22 mouse cellular contexts compared by ENCODE assay signal in the genomic region with DNA sequence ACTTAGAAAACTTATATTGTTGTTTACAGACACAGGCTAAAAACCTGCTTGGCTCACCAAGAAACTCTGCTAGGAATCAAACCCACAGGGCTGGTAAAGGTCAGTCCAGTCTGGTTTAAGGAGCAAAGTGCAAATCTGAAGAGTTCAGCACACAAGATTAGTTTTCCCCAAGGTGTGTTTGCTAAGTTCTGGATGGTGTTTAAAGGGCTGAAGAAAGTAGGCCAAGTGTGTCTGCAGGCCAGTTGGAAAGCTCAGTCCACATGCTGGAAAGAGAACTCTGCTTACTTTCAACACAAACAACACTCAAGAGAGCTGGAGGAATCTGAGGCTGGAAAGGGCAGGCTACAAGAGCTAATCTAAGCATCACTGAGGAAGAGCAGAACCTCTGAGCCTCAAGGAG. TPM values are rescaled to one million over a fixed set of nuclear protein-coding genes. Genes with fewer than 3 reads are reported as not detected.
A peak's percentile ranks its signal among the peaks of the same experiment; 100 is the strongest.
DNase-seq lines count a peak whose midpoint lies in the region; ATAC-seq and TF ChIP-seq lines count a peak whose summit lies in the region.
"Had no signal": no experiment of that assay in that cellular context is flagged by ENCODE, and none has a peak within 500 bp of the region (broad histone marks: within the 10 kb centered on the region; RNA-seq: fewer than 3 reads in every experiment).

No protein-coding gene starts in this region.

- no peak overlapping the region for H3K4me3 ChIP-seq in kidney, adult 2 months (ENCODE audit: insufficient read depth, low read depth, low read length)
- H3K4me3 ChIP-seq in brown adipose tissue, adult 24 weeks (ENCODE audit: insufficient read depth, low read depth, low read length), result no peak overlapping the region
- no peak overlapping the region for H3K4me3 ChIP-seq in stomach, embryonic 16.5 days (replicated peaks; ENCODE audit: low read length)
- no peak overlapping the region for H3K4me3 ChIP-seq in cerebellum, adult 2 months (replicated peaks; ENCODE audit: insufficient read depth, low read depth, low read length)
- H3K4me3 ChIP-seq: intestine, embryonic 15.5 days; layer of hippocampus, adult 2 months; limb, embryonic 12.5 days; liver, embryonic 13.5 days; lung, embryonic 15.5 days; megakaryocyte, embryonic 14.5 days; midbrain, embryonic 13.5 days had no signal

- H3K9me3 ChIP-seq in stomach, embryonic 16.5 days (replicated peaks; ENCODE audit: control insufficient read depth, low read length), result no peaks in the 10 kb centered on the region
- H3K9me3 ChIP-seq: intestine, embryonic 15.5 days; limb, embryonic 12.5 days; liver, embryonic 13.5 days; lung, embryonic 15.5 days; midbrain, embryonic 13.5 days had no signal

- no peak overlapping the region for H3K4me2 ChIP-seq in stomach, embryonic 16.5 days (ENCODE audit: low read depth, low read length)
- H3K4me2 ChIP-seq: heart, embryonic 11.5 days; intestine, embryonic 15.5 days; limb, embryonic 12.5 days; liver, embryonic 13.5 days; lung, embryonic 15.5 days; midbrain, embryonic 13.5 days had no signal

- H3K27me3 ChIP-seq in kidney, adult 2 months (replicated peaks; ENCODE audit: control insufficient read depth, insufficient read depth, low read length), result no peaks in the 10 kb centered on the region
- no peaks in the 10 kb centered on the region for H3K27me3 ChIP-seq in stomach, embryonic 16.5 days (ENCODE audit: control insufficient read depth, insufficient read depth, low read length)
- no peaks in the 10 kb centered on the region for H3K27me3 ChIP-seq in cerebellum, adult 2 months (ENCODE audit: control insufficient read depth, insufficient read depth, low read length)
- H3K27me3 ChIP-seq: intestine, embryonic 15.5 days; limb, embryonic 12.5 days; liver, embryonic 13.5 days; lung, embryonic 15.5 days; megakaryocyte, embryonic 14.5 days; midbrain, embryonic 13.5 days had no signal

- H3K27ac ChIP-seq in kidney, adult 2 months (ENCODE audit: insufficient read depth, low read depth, low read length), result no peak overlapping the region
- H3K27ac ChIP-seq in brown adipose tissue, adult 24 weeks (replicated peaks; ENCODE audit: low read depth, low read length), result 0 out of 2 replicates have a peak overlapping the region, but pooled peaks have one; percentile 8
- no peak overlapping the region for H3K27ac ChIP-seq in stomach, embryonic 16.5 days (ENCODE audit: low read length)
- no peak overlapping the region for H3K27ac ChIP-seq in cerebellum, adult 2 months (ENCODE audit: insufficient read depth, low read length)
- H3K27ac ChIP-seq: intestine, embryonic 15.5 days; kidney, postnatal 0 days; layer of hippocampus, adult 2 months; limb, embryonic 12.5 days; liver, embryonic 13.5 days; lung, embryonic 15.5 days; midbrain, embryonic 13.5 days had no signal

- no peaks in the 10 kb centered on the region for H3K36me3 ChIP-seq in kidney, adult 2 months (ENCODE audit: control insufficient read depth, insufficient read depth, low read length)
- no peaks in the 10 kb centered on the region for H3K36me3 ChIP-seq in stomach, embryonic 16.5 days (ENCODE audit: control insufficient read depth, insufficient read depth, low read length)
- H3K36me3 ChIP-seq: intestine, embryonic 15.5 days had no signal

- DNase-seq in kidney, adult 2 months, result peak; percentile 48
- DNase-seq in kidney, postnatal 10 days, result no peak
- DNase-seq in adipocyte (ENCODE audit: low spot score), result peak; percentile 47
- DNase-seq in right cerebral cortex, postnatal 25 days, result no peak
- no peak for DNase-seq in cerebellum, adult 2 months
- DNase-seq: adrenal gland, adult 8-10 months; cerebellum, adult 11 months; cerebellum, postnatal 10 days; forebrain, postnatal 0 days; layer of hippocampus, postnatal 36 days; liver, embryonic 13.5 days had no signal

- no peak overlapping the region for H3K9ac ChIP-seq in stomach, embryonic 16.5 days (ENCODE audit: low read length)
- H3K9ac ChIP-seq: forebrain, postnatal 0 days; intestine, embryonic 15.5 days; limb, embryonic 12.5 days; liver, embryonic 13.5 days; lung, embryonic 15.5 days; midbrain, embryonic 13.5 days had no signal

- ATAC-seq in stomach, embryonic 16.5 days (ENCODE audit: insufficient read depth, low FRiP score), result peak; percentile 31; the same call in 1 of the 2 replicates
- ATAC-seq: forebrain, postnatal 0 days; hindbrain, embryonic 16.5 days; intestine, embryonic 15.5 days; midbrain, embryonic 13.5 days had no signal

- no peak for TF ChIP-seq CTCF in kidney, adult 2 months (conservative IDR thresholded peaks at IDR 0.05; ENCODE audit: insufficient read depth, insufficient read length, low read depth, low read length)
- no peak for TF ChIP-seq CTCF in cerebellum, adult 2 months (IDR thresholded peaks at IDR 0.05; ENCODE audit: borderline replicate concordance, insufficient read depth, low read depth, low read length)

- no peak for TF ChIP-seq POLR2A in kidney, adult 2 months (IDR thresholded peaks at IDR 0.05; ENCODE audit: low read depth, low read length)
- no peak for TF ChIP-seq POLR2A in cerebellum, adult 2 months (IDR thresholded peaks at IDR 0.05; ENCODE audit: borderline replicate concordance, insufficient read depth, low read length)

- H3K4me1 ChIP-seq in kidney, adult 2 months (ENCODE audit: control insufficient read depth, insufficient read depth, low read length), result peaks cover 8% of the 10 kb centered on the region; the same call in 1 of the 2 replicates
- peaks cover 41% of the 10 kb centered on the region for H3K4me1 ChIP-seq in brown adipose tissue, adult 24 weeks (ENCODE audit: control insufficient read depth, insufficient read depth, insufficient read length, low read length)
- peaks cover 23% of the 10 kb centered on the region for H3K4me1 ChIP-seq in stomach, embryonic 16.5 days (ENCODE audit: control insufficient read depth, insufficient read depth, low read length)
- H3K4me1 ChIP-seq in cerebellum, adult 2 months (ENCODE audit: control insufficient read depth, insufficient read depth, low read length), result peaks cover 28% of the 10 kb centered on the region
- H3K4me1 ChIP-seq: liver, embryonic 13.5 days; megakaryocyte, embryonic 14.5 days had no signal

RNA-seq across cellular contexts. Expression of a gene that starts 13.1 kb away (rescaled TPM):
- polyA plus RNA-seq in kidney, adult 2 months (2012; rRNA removed), result 17.9 and 19.2 TPM in 2 replicates
- polyA plus RNA-seq in brown adipose tissue, adult 24 weeks (2012; ENCODE audit: insufficient read depth, insufficient read length, missing spikeins), result 23.7 and 28.2 TPM in 2 replicates
- 21.0 and 21.3 TPM in 2 replicates for polyA plus RNA-seq in stomach, embryonic 16.5 days (2015; fragmentation: Nextera tagmentation; extraction: Ambion mirVana)
- 39.5 and 40.6 TPM in 2 replicates for polyA plus RNA-seq in cerebellum, adult 2 months (2012; rRNA removed)

Comparison
In these comparisons a context has a peak if more than half of its experiments do, and no peak if none do; other contexts are left out.
1. DNase-seq: peak in kidney, adult 2 months (single experiment) and adipocyte (single experiment); none in kidney, postnatal 10 days (single experiment), right cerebral cortex, postnatal 25 days (single experiment) and cerebellum, adult 2 months (0 of 2).